Mouse (Mus musculus): Measurements from ENCODE around the gene A530016L24Rik. TPM values are rescaled to one million over a fixed set of nuclear protein-coding genes. Genes with fewer than 3 reads are reported as not detected.

A530016L24Rik gene
- polyA plus RNA-seq, 1 experiment from 2014 or later, result 0.27 TPM

GRCm38 (mm10) chr12:112506267-112506666 lies 17.0 kb downstream of the A530016L24Rik start:
- H3K4me3 ChIP-seq, result no peak overlapping the region
- no peak overlapping the region for H3K4me2 ChIP-seq
- no peaks in the 10 kb centered on the region for H3K36me3 ChIP-seq
- H3K4me1 ChIP-seq (replicated peaks), result peaks cover 69% of the 10 kb centered on the region
- H3K27ac ChIP-seq (replicated peaks), result 0 out of 2 replicates have a peak overlapping the region, but pooled peaks have one; percentile 62
- no peak overlapping the region for H3K9ac ChIP-seq
- WGBS, result 69% methylated on average over 6 of the region's 6 CpGs
- peaks cover 26% of the 10 kb centered on the region for H3K27me3 ChIP-seq
- no peaks in the 10 kb centered on the region for H3K9me3 ChIP-seq
- no peak for ATAC-seq (ENCODE audit: low read depth)

- peak; percentile 80 for ATAC-seq (ENCODE audit: low read depth)
- Histone ChIP-seq H3K36me3 (no peaks in the 10 kb centered on the region), H3K9me3 (no peaks in the 10 kb centered on the region), H3K9ac (no peak overlapping the region), H3K4me1 (replicated peaks) (peaks cover 71% of the 10 kb centered on the region), H3K4me3 (no peak overlapping the region), H3K4me2 (peak overlapping the region; percentile 39), H3K27me3 (peaks cover 29% of the 10 kb centered on the region), H3K27ac (replicated peaks) (peak overlapping the region; percentile 63)
- WGBS, result 9% methylated on average over 4 of the region's 4 CpGs
Measured at GRCm38 (mm10) chr12:112507264-112507663, 18.0 kb downstream of the A530016L24Rik start.

- peaks cover 69% of the 10 kb centered on the region for H3K4me1 ChIP-seq (replicated peaks)
- H3K27me3 ChIP-seq, result peaks cover 36% of the 10 kb centered on the region
- H3K9ac ChIP-seq, result no peak overlapping the region
- no peaks in the 10 kb centered on the region for H3K36me3 ChIP-seq
- peak overlapping the region; percentile 39; the same call in 1 of the 2 replicates for H3K4me2 ChIP-seq
- no peaks in the 10 kb centered on the region for H3K9me3 ChIP-seq
- H3K27ac ChIP-seq (replicated peaks), result peak overlapping the region; percentile 63
- ATAC-seq (ENCODE audit: low read depth), result no peak
- 76% methylated on average over 3 of the region's 3 CpGs for whole genome bisulfite sequencing
- H3K4me3 ChIP-seq, result no peak overlapping the region
Measured at GRCm38 (mm10) chr12:112507984-112508383, 18.7 kb downstream of the A530016L24Rik start.

DNA sequence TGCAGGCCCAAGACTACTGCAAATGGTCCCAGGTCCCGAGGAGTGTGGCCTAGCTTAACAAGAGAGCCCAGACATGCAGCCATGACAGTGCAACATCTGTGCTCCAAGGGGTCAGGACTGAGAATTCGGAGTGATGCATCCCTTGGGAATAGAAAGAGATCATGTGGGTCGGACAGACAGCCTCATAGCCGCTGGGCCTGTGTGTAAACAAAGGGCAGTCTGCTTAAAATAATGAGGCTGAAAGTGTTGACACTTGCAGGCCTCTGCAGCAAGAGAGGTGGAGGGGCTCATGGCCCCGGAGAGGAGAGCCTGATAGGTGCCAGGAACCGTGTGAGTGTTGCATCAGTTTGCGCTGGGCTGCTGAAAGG lies 21.1 kb downstream of the A530016L24Rik start:
- Histone ChIP-seq H3K27ac (replicated peaks) (peak overlapping the region; percentile 79), H3K27me3 (peaks cover 42% of the 10 kb centered on the region), H3K36me3 (no peaks in the 10 kb centered on the region), H3K4me1 (replicated peaks) (peaks cover 68% of the 10 kb centered on the region), H3K9ac (peak overlapping the region; percentile 70), H3K4me3 (peak overlapping the region; percentile 44), H3K9me3 (no peaks in the 10 kb centered on the region), H3K4me2 (peak overlapping the region; percentile 61)
- no peak for ATAC-seq (ENCODE audit: low read depth)
- WGBS, result 20% methylated on average over 7 of the region's 7 CpGs

DNA sequence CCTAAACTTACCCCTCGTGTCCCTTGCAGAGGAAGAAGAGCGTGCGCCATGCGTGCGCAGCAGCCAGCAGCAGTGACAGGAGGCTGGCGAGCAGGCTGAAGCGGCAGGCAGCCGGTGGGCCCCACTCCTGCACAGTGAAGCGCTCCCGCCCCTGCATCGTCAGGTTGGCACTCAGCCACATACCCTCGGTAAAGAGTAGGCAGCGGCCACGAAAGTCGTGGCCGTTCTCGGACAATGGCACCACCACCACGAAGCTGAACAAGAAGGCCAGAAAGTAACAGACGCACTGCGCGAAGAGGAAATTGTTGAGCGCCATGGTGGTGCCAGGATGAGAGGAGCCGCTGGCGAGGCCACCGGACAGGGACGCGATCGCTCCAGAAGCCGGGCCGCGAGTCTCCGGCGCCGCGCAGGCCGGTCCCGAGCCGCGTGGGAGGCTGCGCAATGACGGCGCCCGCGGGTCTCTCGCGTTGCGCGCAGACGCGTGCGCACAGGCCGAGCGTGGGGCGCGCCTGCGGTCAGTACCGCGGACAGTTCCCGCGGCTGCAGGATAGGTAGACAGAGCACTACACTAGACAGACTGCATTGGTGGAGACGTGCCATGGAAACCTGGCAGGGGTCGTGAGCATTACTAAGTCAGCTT lies 21.6 kb downstream of the A530016L24Rik start:
- peak overlapping the region; percentile 44 for H3K4me3 ChIP-seq
- peaks cover 42% of the 10 kb centered on the region for H3K27me3 ChIP-seq
- peak overlapping the region; percentile 61 for H3K4me2 ChIP-seq
- peak overlapping the region; percentile 79 for H3K27ac ChIP-seq (replicated peaks)
- H3K9ac ChIP-seq, result peak overlapping the region; percentile 70
- no peaks in the 10 kb centered on the region for H3K36me3 ChIP-seq
- H3K4me1 ChIP-seq (replicated peaks), result peaks cover 63% of the 10 kb centered on the region
- H3K9me3 ChIP-seq, result no peaks in the 10 kb centered on the region
- peak; percentile 76 for ATAC-seq (ENCODE audit: low read depth)
- WGBS, result 2% methylated on average over 62 of the region's 62 CpGs

DNA sequence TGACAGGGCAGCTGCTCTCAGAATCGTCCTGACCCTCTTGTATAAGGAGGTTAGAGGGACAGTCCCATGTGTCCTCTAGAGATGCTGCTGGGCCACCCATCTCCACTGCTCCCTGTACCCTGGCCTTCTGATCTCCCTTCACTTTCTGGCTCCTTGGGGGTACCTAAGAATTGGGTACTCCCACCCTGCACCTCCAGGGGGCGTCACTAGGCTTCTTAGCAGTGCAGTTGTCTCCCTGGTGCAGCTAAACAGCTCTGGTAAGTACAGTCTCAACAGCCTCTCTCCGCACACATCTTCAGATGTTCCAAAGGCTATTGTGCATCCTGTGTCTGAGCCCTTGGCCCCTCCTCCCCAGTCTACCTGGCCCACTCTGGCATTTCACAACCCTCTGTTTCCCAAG lies 25.6 kb downstream of the A530016L24Rik start:
- peaks cover 28% of the 10 kb centered on the region for H3K27me3 ChIP-seq
- peaks cover 40% of the 10 kb centered on the region for H3K4me1 ChIP-seq (replicated peaks)
- H3K9me3 ChIP-seq, result no peaks in the 10 kb centered on the region
- H3K4me2 ChIP-seq, result no peak overlapping the region
- 66% methylated on average over 3 of the region's 3 CpGs for WGBS
- ATAC-seq (ENCODE audit: low read depth), result no peak
- H3K4me3 ChIP-seq, result no peak overlapping the region
- H3K27ac ChIP-seq (replicated peaks), result no peak overlapping the region
- H3K36me3 ChIP-seq, result no peaks in the 10 kb centered on the region
- no peak overlapping the region for H3K9ac ChIP-seq

DNA sequence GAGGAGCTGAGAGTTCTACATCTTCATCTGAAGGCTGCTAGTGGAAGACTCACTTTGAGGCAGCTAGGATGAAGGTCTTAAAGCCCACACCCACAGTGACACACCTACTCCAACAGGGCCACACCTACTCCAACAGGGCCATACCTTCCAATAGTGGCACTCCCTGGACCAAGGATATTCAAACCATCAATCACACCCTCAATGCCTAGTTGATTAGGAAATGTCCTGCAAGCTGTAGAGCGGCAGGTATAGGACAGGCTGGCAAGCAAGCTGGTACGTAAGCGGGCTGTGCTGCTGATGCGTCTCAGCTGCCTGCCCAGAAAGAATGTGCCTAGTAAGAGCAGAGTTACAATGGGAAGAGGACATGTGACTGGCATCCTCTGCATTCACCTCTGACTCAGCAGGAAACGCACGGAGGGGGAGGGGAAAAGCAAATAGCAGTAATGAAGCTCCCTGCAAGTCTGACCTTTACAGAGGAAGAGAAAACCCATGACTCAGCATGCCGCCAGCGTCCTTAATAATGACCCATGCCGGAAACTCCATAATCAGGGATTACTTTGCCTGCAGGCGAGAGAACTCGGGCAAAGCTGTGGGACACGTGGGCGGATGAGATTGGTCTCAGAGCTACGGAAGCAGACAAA lies 27.6 kb downstream of the A530016L24Rik start, which contains the start of gene Tmem179:
TSS of gene Tmem179 (minus strand) at position 51 of the 641 bp plus-strand sequence.
- no peak within 1 kb of the TSS for H3K9ac ChIP-seq
- H3K27me3 ChIP-seq, result peaks cover 13% of the 10 kb centered on the region
- no peak within 1 kb of the TSS for H3K27ac ChIP-seq (replicated peaks)
- 18% methylated on average over 14 of the region's 14 CpGs for WGBS
- H3K9me3 ChIP-seq, result no peaks in the 10 kb centered on the region
- H3K4me3 ChIP-seq, result no peak within 1 kb of the TSS
- H3K4me2 ChIP-seq, result peak within 1 kb of the TSS; percentile 30
- peak; percentile 63; the same call in 1 of the 2 replicates for ATAC-seq (ENCODE audit: low read depth)
- peaks cover 22% of the 10 kb centered on the region for H3K4me1 ChIP-seq (replicated peaks)
- H3K36me3 ChIP-seq, result no peaks in the 10 kb centered on the region

- Histone ChIP-seq H3K4me3 (no peak overlapping the region), H3K36me3 (no peaks in the 10 kb centered on the region), H3K9ac (no peak overlapping the region), H3K4me1 (replicated peaks) (peaks cover 16% of the 10 kb centered on the region), H3K27ac (replicated peaks) (no peak overlapping the region), H3K4me2 (no peak overlapping the region), H3K27me3 (peaks cover 5% of the 10 kb centered on the region), H3K9me3 (no peaks in the 10 kb centered on the region)
- no peak for ATAC-seq (ENCODE audit: low read depth)
- 45% methylated on average over 4 of the region's 4 CpGs for WGBS
Measured at GRCm38 (mm10) chr12:112518105-112518504, 28.9 kb downstream of the A530016L24Rik start.

DNA sequence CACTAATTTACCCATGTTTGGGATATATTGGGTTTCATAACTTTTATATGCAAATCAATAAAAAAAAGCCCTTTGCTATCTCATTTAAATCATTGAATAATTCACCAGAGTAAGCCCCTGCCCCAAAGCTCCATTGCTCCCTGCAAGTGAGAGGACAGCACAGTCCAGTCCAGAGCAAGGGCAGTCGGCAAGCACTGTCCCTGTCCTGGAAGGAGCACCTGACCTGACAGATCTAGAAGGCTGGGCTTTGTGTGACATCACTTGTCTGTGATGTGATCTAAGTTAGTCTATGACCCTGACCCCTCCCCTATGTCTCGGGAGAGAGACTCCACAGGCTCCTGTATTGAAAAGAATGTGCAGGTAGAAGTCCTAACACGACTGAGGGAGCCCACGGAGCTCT lies 44.5 kb downstream of the A530016L24Rik start:
- peaks cover 13% of the 10 kb centered on the region for H3K27me3 ChIP-seq
- 62% methylated on average over 4 of the region's 4 CpGs for WGBS
- H3K9me3 ChIP-seq, result no peaks in the 10 kb centered on the region
- H3K4me2 ChIP-seq, result no peak overlapping the region
- ATAC-seq (ENCODE audit: low read depth), result no peak
- no peaks in the 10 kb centered on the region for H3K36me3 ChIP-seq
- peaks cover 18% of the 10 kb centered on the region for H3K4me1 ChIP-seq (replicated peaks)
- 0 out of 2 replicates have a peak overlapping the region, but pooled peaks have one; percentile 26 for H3K9ac ChIP-seq
- no peak overlapping the region for H3K27ac ChIP-seq (replicated peaks)
- no peak overlapping the region for H3K4me3 ChIP-seq

- H3K4me1 ChIP-seq (replicated peaks), result peaks cover 34% of the 10 kb centered on the region
- H3K9ac ChIP-seq, result no peak overlapping the region
- 80% methylated on average over 6 of the region's 6 CpGs for WGBS
- peaks cover 19% of the 10 kb centered on the region for H3K27me3 ChIP-seq
- no peak for ATAC-seq (ENCODE audit: low read depth)
- H3K36me3 ChIP-seq, result no peaks in the 10 kb centered on the region
- H3K4me2 ChIP-seq, result no peak overlapping the region
- no peak overlapping the region for H3K4me3 ChIP-seq
- no peak overlapping the region for H3K27ac ChIP-seq (replicated peaks)
- no peaks in the 10 kb centered on the region for H3K9me3 ChIP-seq
Measured at GRCm38 (mm10) chr12:112537233-112537632, 48.0 kb downstream of the A530016L24Rik start.

- Histone ChIP-seq H3K9me3 (no peaks in the 10 kb centered on the region), H3K9ac (no peak overlapping the region), H3K27ac (replicated peaks) (no peak overlapping the region), H3K27me3 (peaks cover 19% of the 10 kb centered on the region), H3K4me3 (no peak overlapping the region), H3K4me1 (replicated peaks) (peaks cover 32% of the 10 kb centered on the region), H3K36me3 (no peaks in the 10 kb centered on the region), H3K4me2 (no peak overlapping the region)
- no peak for ATAC-seq (ENCODE audit: low read depth)
- WGBS, result 90% methylated on average over 9 of the region's 9 CpGs
Measured at GRCm38 (mm10) chr12:112538356-112538755, 49.1 kb downstream of the A530016L24Rik start.

- Histone ChIP-seq H3K9me3 (no peaks in the 10 kb centered on the region), H3K27ac (replicated peaks) (no peak overlapping the region), H3K36me3 (no peaks in the 10 kb centered on the region), H3K27me3 (peaks cover 15% of the 10 kb centered on the region), H3K4me2 (no peak overlapping the region), H3K4me3 (no peak overlapping the region), H3K4me1 (replicated peaks) (peaks cover 27% of the 10 kb centered on the region), H3K9ac (no peak overlapping the region)
- WGBS, result 90% methylated on average over 7 of the region's 7 CpGs
- ATAC-seq (ENCODE audit: low read depth), result no peak
Measured at GRCm38 (mm10) chr12:112539466-112539965, 50.3 kb downstream of the A530016L24Rik start.
